Mouse (Mus musculus) megakaryocyte-erythroid progenitor cell, adult 5-6 weeks (primary cell): ENCODE measurements at regions not wholly inside any gene's neighbourhood (a gene's known extent, or its start where the extent isn't known, plus 50 kb on each side); places are given as distances from the start of the nearest gene placed in this dataset.
"Not testable (repeated sequence)": the region's sequence is repeated elsewhere in the genome, so short reads cannot be mapped to it uniquely, and the experiment has no call there.

Experiments used
- ATAC-seq: replicated peaks from 2 replicates; pipeline ENCODE4 v1.8.0; 2016; ENCODE audit warnings: mild to moderate bottlenecking, inconsistent platforms; ENCODE audit not compliant: severe bottlenecking, poor library complexity, low FRiP score, low TSS enrichment

DNA sequence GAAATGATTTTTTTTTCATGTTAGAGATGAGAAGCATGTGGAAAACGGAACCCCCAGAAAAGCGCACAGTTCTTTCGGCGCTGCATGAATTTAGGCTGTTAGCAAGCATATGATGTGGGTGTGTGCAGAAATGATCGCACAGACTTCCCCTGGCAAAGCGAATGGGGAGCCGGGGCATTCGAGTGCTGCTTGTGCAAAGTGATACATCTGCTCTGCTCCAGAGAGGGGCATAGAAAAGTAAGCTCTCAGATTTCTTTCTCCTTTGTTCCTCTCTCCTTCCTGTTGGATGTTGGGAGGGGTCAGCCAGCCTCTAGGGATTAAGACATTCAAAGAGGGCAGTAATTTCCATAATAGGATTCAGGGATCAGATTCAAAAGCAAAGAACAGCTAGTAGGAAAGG, 827.9 kb downstream of the Kcnj2 start:
- ATAC-seq, result no peak

DNA sequence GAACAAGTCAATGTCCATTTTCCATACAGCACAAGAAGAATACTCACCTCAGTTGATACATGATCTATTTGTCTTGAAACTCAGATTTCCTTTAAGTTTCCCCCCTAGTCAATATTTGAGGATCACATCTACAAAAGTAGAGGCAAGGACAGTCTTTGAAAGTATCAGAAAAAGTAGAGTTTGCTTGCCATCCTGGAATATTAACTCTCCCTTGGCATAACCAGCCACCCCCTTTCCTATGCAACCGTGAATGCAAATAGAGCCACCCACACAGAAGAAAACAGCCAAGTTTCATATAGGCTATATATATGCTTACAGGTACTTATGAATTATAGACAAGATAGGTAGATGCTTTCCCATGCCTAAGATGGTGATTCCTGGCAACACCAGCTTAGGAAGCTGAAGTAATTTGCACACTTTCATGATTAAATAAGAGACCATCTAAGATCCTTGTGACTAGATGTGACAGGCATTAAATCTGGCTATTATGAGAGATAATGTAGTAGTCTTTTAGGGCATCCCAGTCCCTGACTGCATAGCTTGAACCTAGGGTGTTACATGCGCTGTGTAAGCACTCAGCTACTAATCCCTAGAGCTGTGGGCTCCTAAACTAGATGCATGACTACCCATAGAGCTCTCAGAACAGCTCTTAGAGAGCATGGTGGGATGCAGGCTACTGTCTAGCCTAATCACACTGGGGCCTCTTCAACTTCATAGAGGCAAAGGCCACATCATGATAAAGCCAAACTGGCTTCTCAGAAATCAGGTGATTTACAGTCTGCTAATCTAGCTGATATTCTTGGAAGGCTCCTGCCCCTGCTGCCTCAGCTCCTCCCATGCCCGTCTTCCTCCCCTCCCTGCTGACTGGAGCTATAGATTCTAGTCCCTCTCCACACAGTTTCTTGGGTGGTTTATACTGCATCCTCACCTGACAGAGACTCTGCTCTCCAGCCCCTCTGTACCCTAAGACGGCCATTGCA, 829.5 kb downstream of the Kcnj2 start:
- no peak for ATAC-seq

DNA sequence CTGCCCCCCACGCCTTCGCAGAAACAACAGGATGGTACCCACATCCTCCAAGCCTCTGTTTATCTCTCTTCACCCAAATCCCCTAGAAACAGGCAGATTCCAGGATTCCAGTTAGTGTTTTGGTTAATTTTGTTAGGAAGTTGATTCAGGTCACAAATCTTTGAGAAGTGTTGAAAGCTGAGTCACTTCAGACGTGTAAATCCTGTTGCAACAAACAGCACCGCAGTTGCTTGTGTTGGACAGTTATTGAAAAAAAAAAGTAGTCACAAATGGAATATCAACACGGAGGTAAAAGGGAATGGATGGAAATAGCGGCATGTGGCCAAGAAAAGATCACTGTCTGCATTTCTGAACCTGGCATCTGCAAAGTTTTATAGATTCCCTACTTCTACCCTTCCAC, 831.0 kb downstream of the Kcnj2 start:
- no peak for ATAC-seq

DNA sequence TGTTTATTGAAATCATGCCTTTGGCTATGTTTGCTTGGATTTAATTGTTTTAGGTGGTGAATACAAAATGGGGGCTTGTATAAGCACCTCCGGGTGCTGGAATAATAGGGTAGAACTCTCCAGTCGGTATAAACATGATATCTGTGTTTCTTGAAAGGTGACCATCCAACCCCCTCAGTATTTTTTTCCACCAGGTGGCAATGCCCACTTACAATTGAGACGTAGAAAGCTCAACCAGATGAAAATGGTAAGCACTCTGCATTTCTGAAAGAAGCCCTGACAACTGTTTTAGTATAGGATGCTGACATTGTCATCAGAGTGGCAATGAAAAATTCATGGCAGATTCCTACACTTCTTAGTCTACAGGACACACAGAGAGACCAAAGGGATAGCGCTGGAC, 838.1 kb downstream of the Kcnj2 start:
- ATAC-seq, result no peak

DNA sequence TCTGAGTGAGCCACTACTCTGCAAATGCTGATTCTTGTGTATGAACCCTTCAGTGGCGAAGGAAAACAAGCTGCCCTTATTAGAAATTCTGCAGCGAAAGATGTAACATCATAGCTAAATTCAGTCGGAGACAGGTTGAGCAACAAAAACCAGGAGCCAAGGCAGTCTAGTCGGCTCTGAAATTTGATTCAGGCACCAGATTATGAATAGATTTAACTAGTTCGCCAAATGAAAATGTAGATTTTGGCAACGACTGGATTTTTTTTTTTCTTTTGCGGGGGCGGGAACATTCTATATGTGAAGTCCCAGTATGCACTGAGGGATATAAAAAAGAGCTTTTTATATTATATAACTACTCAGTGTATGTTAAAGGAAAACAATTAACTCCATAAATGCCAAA, 847.9 kb downstream of the Kcnj2 start:
- no peak for ATAC-seq

DNA sequence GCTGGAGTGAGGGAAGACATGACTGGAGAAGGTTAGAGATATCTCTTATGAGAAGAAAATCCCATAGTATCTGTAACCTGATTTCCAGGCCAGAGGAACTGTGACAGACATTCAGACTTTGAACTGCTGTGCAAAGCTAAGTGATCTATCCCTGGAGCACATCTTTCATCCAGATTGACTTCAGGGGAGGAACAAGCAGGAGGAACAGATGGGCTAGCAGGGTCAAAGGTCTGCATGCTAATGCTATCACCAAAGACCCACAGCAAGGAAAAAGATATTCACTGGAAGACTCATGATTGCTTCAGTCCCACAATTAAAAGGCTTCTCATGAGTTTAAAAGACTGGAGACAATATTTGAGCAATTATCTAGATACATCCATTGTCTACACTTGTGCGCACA, 855.7 kb upstream of the Sox9 start:
- ATAC-seq, result no peak

DNA sequence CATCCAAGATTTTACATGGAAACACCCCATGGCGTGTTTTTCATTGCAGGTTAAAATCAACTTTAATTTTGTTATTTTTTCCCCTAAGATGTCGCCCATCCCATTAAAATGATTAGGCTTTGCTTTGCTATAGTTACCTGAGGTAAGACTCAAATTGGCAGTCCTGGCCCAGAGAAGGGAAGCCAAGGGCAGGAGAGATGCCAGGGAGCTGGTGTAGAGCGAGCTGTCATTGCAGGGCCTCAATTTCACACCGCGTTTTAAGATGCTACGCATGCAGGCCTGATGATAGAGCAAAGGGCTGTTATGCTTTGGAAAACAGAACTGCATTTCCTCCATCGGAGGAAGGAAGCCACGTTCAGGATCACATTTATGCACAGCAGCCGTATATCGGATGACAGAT, 852.7 kb upstream of the Sox9 start:
- ATAC-seq, result no peak

DNA sequence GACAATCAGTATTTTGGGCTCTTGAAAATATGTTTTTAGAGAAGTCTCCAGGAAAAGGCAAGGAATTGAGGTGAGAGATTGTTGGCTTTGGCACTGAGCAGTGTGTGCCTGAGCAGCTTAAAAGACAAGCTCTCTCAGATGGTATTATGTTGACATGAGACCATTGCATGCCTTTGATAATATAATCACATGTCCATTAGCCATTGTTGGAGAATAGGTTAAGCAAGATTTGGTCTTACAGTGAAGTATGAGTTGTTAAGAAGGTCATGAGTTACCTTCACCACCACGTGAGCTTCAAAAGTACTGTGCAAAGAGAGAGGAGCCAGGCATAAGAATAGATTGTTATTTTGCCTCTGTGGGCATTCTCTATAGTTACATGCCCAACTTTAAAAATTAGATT, 850.0 kb upstream of the Sox9 start:
- no peak for ATAC-seq

DNA sequence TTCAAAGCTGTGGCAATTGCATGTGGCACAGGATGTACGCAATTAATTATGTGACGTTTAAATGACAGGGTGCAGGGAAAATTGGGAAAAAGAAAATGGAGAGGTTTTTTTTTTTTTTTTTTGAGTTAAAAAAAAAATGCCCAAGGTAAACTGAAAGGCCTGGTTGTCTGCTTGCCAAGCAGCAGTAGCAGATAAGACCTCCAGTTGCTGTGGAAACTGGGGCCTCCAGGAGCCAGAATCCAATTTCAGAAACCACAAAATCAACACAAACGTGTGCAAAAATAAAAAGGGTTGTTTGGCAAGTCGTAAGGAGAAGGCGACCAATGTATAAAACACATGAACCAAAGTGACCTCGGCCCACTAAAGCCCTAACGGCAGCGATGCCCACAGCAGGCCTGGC, 837.7 kb upstream of the Sox9 start:
- ATAC-seq, result peak; percentile 50

DNA sequence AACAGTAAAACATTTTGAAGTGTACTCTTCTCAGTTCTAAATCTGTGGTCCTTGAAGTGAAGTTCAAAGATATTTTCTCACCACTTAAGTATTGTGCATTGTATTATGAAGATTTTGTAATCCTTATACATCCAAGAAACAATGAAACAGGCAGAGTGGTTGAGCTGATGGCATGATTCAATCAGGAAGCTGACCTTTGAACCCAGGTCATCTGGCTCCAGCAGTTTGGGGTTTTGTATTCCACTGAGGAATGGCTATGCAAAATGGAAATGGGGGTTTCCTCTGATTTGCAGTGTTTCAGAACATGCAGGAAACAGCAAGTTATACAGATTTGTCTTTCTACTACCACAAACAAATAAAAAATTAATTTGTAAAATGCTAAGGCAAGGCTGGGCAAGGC, 836.2 kb upstream of the Sox9 start:
- ATAC-seq, result no peak

DNA sequence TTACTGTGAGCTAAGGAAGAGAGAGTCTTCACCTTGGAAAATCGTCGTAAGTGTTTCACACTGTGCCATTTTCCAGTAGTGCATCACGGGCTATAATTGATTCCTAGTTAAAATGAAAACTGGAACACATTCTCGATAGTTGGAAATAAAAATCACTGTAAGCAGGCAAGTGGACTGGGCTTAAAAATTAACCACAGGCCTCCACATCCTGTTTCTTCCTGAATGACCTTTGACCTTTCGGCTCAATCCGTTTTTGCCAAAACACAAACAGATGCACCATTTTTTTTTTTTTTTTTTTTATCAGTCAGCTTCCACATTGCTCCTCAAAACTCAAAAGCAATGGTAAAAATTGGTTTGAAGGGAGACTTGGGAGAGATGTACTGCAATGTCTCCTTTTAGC, 834.4 kb upstream of the Sox9 start:
- ATAC-seq, result no peak

DNA sequence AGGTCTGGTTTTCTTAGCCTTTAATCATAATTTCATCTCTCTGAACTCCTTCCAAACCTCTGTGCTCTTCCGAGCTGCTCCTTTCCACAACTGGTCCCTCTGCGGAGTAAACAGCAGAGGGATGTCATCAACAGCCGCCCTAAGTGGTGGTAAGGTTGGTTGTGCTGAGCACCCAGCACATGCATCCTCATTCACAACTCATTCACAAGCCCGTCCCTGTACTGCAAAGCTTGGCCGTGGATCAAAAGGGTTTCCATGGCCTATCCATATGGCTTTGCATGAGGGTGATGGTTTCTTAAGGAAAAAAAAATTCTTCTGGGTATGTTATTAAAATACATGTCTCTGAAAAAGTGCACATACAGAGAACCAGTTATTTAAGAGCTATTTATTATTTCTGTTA, 828.6 kb upstream of the Sox9 start:
- no peak for ATAC-seq

DNA sequence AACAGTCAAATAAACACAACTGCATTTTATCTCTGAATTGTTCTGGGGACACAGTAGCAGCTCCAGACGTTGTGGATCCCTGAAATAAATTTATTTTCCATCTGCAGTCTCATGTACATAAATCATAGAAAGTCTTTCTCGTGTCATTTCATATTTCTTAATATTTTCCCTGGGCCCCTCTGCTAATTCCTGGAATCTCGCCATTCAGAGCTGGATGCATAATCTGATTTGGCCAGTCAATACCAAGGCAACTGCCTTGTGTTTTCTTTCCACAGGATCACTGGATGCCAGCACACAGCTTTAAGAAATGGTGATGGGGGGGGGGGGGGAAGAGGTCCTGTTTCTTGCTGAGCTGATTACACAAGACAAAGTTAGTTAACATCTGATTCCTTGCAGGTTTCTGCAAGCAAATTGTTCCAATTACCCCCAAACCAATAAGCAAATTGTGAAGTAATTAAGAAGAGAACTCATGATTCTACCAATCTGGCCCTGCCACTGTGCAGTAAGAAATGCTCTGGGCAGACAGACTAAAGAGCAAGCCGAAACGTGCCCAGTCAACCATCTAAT, 824.2 kb upstream of the Sox9 start:
- ATAC-seq, result no peak

DNA sequence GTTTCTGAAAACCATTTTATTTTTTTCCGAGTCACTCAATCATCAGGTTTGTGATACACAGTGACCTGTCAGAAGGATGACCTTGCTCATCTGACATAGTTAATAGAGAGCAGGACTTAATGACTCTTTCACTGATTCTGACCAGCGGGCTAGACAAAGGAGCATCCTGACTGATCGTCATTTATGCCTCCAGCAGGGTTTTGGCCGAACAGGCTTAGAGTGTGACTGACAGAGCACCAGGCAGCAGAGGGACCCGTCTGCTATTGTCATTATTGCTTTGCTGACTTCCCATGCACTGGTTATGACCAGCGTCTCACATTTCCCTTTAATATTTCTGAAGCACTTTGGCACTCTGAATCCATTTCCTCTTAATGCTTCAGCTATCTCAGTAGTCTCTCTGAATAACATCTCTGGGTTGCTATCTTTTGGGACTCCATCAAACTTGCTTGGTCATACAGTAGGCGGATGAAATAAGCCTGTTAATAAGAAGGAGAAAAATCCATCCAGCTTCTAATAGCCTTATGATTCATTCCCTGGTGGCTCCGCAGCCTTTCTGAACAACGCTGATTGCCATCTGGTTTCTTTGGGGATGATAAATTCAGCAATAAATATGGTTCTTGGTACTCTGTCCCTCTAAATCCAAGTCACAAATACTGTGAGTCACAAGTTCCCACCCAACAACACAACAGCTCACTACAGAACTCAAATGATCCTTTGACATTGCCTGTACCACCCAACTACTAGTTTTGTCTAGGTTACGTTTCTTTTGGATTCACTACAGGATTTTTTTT, 820.8 kb upstream of the Sox9 start:
- ATAC-seq, result no peak

DNA sequence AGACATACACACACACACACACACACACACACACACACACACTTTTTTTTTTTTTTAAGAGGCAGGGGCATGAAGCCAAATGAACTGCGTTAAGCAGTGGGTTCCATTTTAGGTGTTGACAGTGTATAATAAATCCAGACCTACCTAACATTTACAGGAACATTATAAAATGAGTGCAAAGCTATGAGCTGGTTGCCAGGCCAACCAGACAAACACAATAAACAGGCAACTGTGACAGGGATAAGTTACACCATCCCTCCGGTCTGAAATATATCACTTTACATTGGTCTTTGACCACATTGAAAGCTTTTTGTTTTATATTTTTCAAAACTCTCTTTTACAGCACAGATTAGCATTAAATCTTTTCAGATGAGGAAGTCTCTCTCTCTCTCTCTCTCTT, 820.2 kb upstream of the Sox9 start:
- ATAC-seq, result no peak

DNA sequence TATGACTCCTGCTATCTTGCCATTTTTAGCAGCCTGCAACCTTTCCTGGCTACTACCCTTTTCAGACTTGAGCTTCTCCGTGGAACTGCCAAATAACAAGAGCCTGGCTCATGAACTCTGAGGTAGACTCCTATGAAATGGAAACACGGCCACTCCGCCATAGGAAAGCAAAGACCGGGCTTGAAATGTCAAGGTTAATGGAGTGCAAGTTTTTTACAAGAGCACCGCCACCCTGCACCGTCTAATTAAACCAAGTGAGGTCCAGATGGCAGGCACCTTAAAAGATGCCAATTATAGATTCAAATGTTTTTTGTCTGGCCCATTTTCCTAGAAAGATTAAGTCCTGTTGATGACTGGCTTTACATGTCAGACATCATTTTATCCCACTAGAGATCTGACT, 818.0 kb upstream of the Sox9 start:
- no peak for ATAC-seq

DNA sequence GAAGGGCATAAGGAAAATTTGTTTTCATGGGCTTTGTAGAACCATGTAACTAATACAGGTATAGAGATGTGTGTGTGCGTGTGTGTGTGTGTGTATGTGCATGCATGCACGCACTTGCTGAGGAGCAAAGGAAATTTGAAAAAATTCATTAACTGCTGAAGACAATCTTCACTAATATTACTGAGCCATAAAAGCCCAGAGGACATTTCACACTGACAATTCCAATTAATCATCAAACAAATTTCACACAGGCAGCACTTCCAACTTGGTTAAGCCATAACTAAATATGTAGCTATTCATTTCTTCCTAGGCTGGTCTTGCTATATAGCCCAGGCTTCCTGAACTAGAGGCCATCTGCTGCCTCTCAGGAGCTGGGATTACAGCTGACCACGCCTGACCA, 815.6 kb upstream of the Sox9 start:
- no peak for ATAC-seq

DNA sequence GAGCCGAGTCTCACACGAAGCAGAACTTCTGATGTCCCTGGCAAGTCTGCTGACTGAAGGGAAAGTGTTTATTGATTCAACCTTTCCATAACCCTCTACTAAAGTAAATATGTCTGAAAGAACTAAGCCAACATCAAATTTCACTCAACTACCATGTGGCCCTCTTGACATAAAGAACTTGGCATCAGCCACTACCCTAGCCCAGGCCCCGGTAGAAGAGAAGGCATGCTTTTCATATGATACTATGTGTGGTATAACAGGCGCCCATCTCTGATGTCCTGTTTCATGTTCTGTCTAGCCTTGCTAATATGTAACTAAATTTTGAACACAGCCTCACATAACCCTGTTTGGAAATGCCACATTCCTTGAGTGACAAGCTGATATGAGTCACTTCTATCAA, 811.0 kb upstream of the Sox9 start:
- ATAC-seq, result no peak

DNA sequence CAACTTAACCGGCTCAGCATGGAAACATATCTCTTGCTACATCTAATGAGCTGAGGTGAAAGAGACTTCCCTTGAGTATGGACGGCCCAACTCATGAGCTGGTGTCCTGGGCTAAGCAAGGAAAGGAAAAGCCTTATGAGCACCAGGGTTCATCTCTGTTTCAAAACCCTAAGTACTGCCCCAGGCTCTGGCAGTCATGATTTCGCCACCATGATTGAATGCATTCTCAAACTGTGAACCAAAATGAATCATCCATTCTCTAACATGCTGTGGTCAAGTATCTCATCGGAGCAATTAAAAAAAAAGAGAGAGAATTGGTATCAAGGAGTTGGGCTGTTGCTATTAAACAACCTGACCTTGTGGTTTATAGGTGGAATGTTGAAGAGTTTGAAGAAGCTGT, 803.4 kb upstream of the Sox9 start:
- no peak for ATAC-seq

DNA sequence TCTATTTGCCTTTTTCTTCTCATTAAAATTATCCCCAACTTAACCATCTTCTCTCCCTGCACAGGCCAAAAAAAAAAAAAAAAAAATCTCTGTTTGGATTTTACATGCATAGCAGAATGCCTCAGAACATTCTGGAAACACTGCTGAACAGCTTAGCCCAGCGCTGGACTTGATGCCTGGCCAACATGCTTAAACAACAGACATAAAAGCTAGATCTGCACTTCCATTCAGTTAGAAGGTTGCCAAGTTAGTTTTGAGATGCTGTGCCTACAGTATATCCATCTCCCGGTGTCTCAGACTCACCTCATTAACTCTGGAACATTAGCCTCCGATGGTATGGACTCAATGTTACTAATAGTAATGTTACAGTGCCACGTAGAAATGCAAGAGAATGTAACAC, 785.6 kb upstream of the Sox9 start:
- no peak for ATAC-seq

DNA sequence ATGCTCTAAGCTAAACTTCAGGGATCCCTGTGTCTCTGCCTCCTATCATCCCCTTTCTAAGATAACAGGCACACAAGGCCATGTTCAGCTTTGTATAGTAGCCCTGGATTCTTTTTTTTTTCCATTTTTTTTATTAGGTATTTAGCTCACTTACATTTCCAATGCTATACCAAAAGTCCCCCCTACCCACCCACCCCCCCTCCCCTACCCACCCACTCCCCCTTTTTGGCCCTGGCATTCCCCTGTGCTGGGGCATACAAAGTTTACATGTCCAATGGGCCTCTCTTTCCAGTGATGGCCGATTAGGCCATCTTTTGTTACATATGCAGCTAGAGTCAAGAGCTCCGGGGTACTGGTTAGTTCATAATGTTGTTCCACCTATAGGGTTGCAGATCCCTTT, 771.2 kb upstream of the Sox9 start:
- not testable (repeated sequence) for ATAC-seq
